Mouse (Mus musculus): Measurements from ENCODE around the gene Trim7. TPM values are rescaled to one million over a fixed set of nuclear protein-coding genes. Genes with fewer than 3 reads are reported as not detected.

Gene Trim7
- polyA plus RNA-seq, 1 experiment from 2014 or later: 5.8 TPM

Other genes with a start within 250 kb of the Trim7 start
- 718 and 762 TPM in 2 replicates for gene Rack1, start 25.8 kb upstream of the Trim7 start, polyA plus RNA-seq (2015; fragmentation: Nextera tagmentation; extraction: Ambion mirVana)
- 7.5 and 8.1 TPM in 2 replicates for gene Trim41, start 8.8 kb upstream of the Trim7 start, polyA plus RNA-seq (2015; fragmentation: Nextera tagmentation; extraction: Ambion mirVana)
- gene Gm12184, start 515 bp downstream of the Trim7 start, polyA plus RNA-seq (2015; fragmentation: Nextera tagmentation; extraction: Ambion mirVana): 2.3 and 4.9 TPM in 2 replicates
- gene Irgm1, start 45.5 kb downstream of the Trim7 start, polyA plus RNA-seq (2015; fragmentation: Nextera tagmentation; extraction: Ambion mirVana): 8.3 and 8.8 TPM in 2 replicates
- gene Gm5431, start 76.1 kb downstream of the Trim7 start, polyA plus RNA-seq (2015; fragmentation: Nextera tagmentation; extraction: Ambion mirVana): 0.20 and 0.49 TPM in 2 replicates
- gene Psme2b, start 120.0 kb downstream of the Trim7 start, polyA plus RNA-seq (2015; fragmentation: Nextera tagmentation; extraction: Ambion mirVana): 2.1 and 8.5 TPM in 2 replicates
- gene Olfr56, start 152.7 kb downstream of the Trim7 start, polyA plus RNA-seq (2015; fragmentation: Nextera tagmentation; extraction: Ambion mirVana): not detected in 2 replicates
- gene 9930111J21Rik1, start 153.3 kb downstream of the Trim7 start, polyA plus RNA-seq (2015; fragmentation: Nextera tagmentation; extraction: Ambion mirVana): 0.49 and 0.75 TPM in 2 replicates
- not detected in 2 replicates for gene Gm12185, start 166.1 kb downstream of the Trim7 start, polyA plus RNA-seq (2015; fragmentation: Nextera tagmentation; extraction: Ambion mirVana)
- 0.24 and 0.42 TPM in 2 replicates for gene Tgtp1, start 168.0 kb downstream of the Trim7 start, polyA plus RNA-seq (2015; fragmentation: Nextera tagmentation; extraction: Ambion mirVana)
- gene 9930111J21Rik2, start 225.1 kb downstream of the Trim7 start, polyA plus RNA-seq (2015; fragmentation: Nextera tagmentation; extraction: Ambion mirVana): 0.83 and 0.91 TPM in 2 replicates
- gene Tgtp2, start 238.1 kb downstream of the Trim7 start, polyA plus RNA-seq (2015; fragmentation: Nextera tagmentation; extraction: Ambion mirVana): 0.21 TPM in 2 replicates